Mouse (Mus musculus) midbrain, embryonic 11.5 days (tissue): ENCODE measurements at regions not wholly inside any gene's neighbourhood (a gene's known extent, or its start where the extent isn't known, plus 50 kb on each side); places are given as distances from the start of the nearest gene placed in this dataset.
"Not testable (repeated sequence)": the region's sequence is repeated elsewhere in the genome, so short reads cannot be mapped to it uniquely, and the experiment has no call there.

ENCODE experiments used
- ATAC-seq: fragments of 200-750 bp; cut with Nextera tagmentation; 2 replicates; pipeline ENCODE4 v1.8.0; 2017; ENCODE audit warnings: moderate TSS enrichment, moderate library complexity; ENCODE audit not compliant: low FRiP score
- DNase-seq: peaks from one replicate; pipeline ENCODE4 v3.0.0; 2015; ENCODE audit warnings: low spot score; ENCODE audit errors: missing footprints
- H3K27ac ChIP-seq: fragments of 300-500 bp; sonication (generic); 2 replicates; pipeline ENCODE4 v1.5.1; 2014; ENCODE audit warnings: low read depth, low read length
- H3K27me3 ChIP-seq: fragments of 300-500 bp; sonication (generic); 2 replicates; pipeline ENCODE4 v1.6.1; 2014; ENCODE audit warnings: mild to moderate bottlenecking, low read length, moderate library complexity, mixed read lengths; ENCODE audit not compliant: control insufficient read depth, insufficient read depth
- H3K36me3 ChIP-seq: fragments of 300-500 bp; sonication (generic); 2 replicates; pipeline ENCODE4 v1.6.1; 2014; ENCODE audit warnings: mild to moderate bottlenecking, low read length, moderate library complexity, mixed read lengths; ENCODE audit not compliant: control insufficient read depth, insufficient read depth
- H3K4me1 ChIP-seq: fragments of 300-500 bp; sonication (generic); 2 replicates; pipeline ENCODE4 v1.6.1; 2014; ENCODE audit warnings: low read length; ENCODE audit not compliant: control insufficient read depth, insufficient read depth
- H3K4me2 ChIP-seq: fragments of 300-500 bp; sonication (generic); 2 replicates; pipeline ENCODE4 v1.6.1; 2014; ENCODE audit warnings: mild to moderate bottlenecking, moderate library complexity
- H3K4me3 ChIP-seq: fragments of 300-500 bp; sonication (generic); 2 replicates; pipeline ENCODE4 v1.5.1; 2014; ENCODE audit warnings: low read depth, low read length
- H3K9ac ChIP-seq: fragments of 300-500 bp; sonication (generic); 2 replicates; pipeline ENCODE4 v1.6.1; 2014; ENCODE audit warnings: low read length
- H3K9me3 ChIP-seq: fragments of 300-500 bp; sonication (generic); 2 replicates; pipeline ENCODE4 v1.6.1; 2016; ENCODE audit warnings: low read length; ENCODE audit not compliant: control insufficient read depth
- WGBS: fragments of 180-500 bp; shearing (Covaris S2); extraction: QIAGEN DNeasy Blood & Tissue Kit; methylation state at CpG from one replicate; pipeline ENCODE4 v1.1.7; 2014; 5-methylcytosine and 5-hydroxymethylcytosine counted together

DNA sequence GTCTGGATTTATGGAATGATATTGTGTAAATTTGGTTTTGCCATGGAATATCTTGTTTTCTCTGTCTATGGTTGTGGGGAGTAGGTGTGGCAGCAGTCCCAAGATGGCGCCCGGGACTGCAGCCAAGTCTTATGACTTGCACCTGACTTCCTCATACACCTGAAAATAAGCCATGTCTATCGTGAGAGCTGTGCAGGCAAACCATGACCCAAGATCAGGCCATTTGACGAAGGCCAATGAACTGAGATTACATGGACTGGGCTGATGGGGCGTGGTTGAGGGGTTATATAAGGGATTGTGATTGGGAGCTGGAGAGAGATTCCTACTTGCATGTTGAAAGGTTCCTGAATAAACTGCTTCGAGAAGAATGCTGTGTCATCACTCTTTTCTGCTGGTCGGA lies 139.5 kb downstream of the Slc6a15 start:
- not testable (repeated sequence) for H3K36me3 ChIP-seq, H3K27ac ChIP-seq, ATAC-seq, H3K4me2 ChIP-seq, H3K9ac ChIP-seq, DNase-seq, H3K9me3 ChIP-seq, H3K27me3 ChIP-seq, H3K4me3 ChIP-seq, H3K4me1 ChIP-seq
- WGBS: 91% methylated on average over 7 of the region's 7 CpGs

DNA sequence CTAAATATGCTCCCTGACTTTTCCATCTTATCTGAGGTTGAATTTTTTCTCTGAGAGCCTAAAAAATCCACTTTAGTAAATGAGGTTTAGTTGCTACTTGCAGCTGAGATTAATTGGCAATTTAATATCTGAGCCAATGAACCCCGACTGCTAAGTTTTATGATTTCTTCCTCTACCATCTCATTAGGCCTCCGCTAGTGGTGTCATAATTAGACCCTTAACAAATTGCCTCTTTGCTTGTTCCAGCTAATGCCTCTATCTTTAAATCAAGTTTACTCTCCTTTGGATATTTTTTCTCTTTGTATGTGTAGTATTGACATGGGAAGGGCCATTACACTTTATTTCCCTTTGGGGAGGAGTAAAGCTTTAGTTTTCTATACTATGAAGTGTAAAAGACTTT lies 176.9 kb downstream of the Slc6a15 start:
- ATAC-seq (no peak), DNase-seq (no peak)
- Histone ChIP-seq H3K27me3 (no peaks in the 10 kb centered on the region), H3K4me3 (no peak overlapping the region), H3K27ac (no peak overlapping the region), H3K4me2 (no peak overlapping the region), H3K9me3 (no peaks in the 10 kb centered on the region), H3K36me3 (no peaks in the 10 kb centered on the region), H3K9ac (no peak overlapping the region), H3K4me1 (no peaks in the 10 kb centered on the region)
- 89% methylated on average over 2 of the region's 2 CpGs for WGBS

DNA sequence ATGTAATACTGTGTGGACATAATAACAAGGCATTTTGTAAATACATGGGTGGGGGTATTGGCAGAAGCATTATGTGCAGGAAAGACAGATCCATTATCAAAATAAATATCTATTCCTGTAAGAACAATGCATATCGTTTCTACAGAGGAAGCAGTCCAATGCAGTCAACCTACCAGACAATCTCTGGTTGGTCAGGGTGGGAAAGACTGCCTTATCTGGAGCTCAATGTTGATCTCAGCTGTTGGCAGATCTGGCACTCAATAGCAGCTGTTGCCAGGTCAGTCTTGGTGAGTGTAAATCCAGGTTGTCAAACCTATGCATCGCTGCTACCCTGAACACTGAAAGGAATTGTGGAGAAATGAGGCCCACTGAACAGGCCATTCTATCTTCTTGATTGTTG lies 181.9 kb downstream of the Slc6a15 start:
- Histone ChIP-seq H3K4me2 (no peak overlapping the region), H3K9ac (no peak overlapping the region), H3K27ac (no peak overlapping the region), H3K4me3 (no peak overlapping the region), H3K36me3 (no peaks in the 10 kb centered on the region), H3K9me3 (no peaks in the 10 kb centered on the region), H3K27me3 (no peaks in the 10 kb centered on the region), H3K4me1 (no peaks in the 10 kb centered on the region)
- no peak for ATAC-seq
- 81% methylated on average over 2 of the region's 2 CpGs for WGBS
- no peak for DNase-seq

DNA sequence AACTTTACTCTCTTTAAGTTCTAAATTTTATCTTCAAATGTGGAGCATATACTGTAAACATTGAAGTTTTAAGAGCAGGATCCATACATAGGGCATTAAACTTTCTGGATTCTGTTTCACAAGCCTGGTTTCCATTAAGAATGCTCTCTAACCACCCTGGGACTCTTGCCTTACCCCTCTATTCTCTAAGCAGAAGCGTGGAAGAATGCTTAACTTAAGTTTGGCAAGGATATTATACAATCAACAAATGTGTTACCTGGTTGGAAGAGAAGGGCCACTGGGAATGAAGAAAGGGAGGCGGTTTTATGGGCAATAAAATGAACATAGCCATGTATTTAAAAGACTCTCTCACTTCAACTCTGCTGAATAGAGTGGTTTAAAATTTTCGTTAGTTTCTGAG lies 217.5 kb downstream of the Slc6a15 start:
- H3K4me1 ChIP-seq: no peaks in the 10 kb centered on the region
- H3K9ac ChIP-seq: no peak overlapping the region
- ATAC-seq (no peak), DNase-seq (peak; percentile 44)
- no peaks in the 10 kb centered on the region for H3K9me3 ChIP-seq
- H3K36me3 ChIP-seq: no peaks in the 10 kb centered on the region
- 73% methylated on average over 3 of the region's 3 CpGs for WGBS
- no peak overlapping the region for H3K4me3 ChIP-seq
- no peaks in the 10 kb centered on the region for H3K27me3 ChIP-seq
- no peak overlapping the region for H3K4me2 ChIP-seq
- H3K27ac ChIP-seq: no peak overlapping the region

DNA sequence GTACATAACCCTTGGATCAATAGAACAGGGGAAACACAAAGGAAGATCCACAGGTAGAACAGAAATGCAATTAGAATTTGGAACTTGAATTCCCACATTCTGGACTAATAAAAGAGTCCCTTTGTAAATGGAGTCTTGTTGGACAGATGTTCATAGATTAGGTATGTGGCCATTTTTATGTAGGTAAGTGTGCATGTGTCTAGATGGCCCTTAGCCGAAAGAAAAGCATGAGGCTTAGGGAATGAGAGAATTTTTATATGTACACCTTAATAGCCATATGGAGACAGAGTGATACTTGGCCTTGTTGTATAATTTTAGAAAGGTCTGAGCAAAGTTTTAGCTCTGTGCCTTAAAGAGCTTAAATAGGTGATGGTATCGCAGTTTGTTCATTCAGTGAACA lies 217.9 kb downstream of the Slc6a15 start:
- no peak overlapping the region for H3K4me2 ChIP-seq
- no peaks in the 10 kb centered on the region for H3K9me3 ChIP-seq
- WGBS: 88% methylated on average over 2 of the region's 2 CpGs
- ATAC-seq: no peak
- no peak overlapping the region for H3K4me3 ChIP-seq
- no peak overlapping the region for H3K27ac ChIP-seq
- H3K9ac ChIP-seq: no peak overlapping the region
- no peaks in the 10 kb centered on the region for H3K27me3 ChIP-seq
- H3K4me1 ChIP-seq: no peaks in the 10 kb centered on the region
- peak; percentile 39 for DNase-seq
- H3K36me3 ChIP-seq: no peaks in the 10 kb centered on the region

DNA sequence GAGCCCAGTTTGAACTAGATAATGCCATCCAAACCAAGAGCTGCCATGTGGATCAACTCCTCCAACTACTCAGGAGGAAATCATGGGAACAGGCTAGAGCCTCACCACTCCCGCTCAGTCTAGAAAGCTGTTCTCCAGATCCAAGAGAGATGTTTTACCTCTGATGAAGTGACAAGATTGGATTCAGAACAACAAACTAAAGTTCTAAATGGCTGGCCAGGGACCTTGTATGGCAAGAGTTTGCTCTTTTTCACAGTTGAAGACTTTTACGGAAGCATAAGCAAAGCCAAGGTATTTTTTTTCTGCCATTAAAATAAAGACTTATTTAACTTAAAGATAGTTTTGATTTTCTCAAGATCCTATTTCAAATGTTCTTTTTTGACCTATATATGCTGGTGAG lies 224.4 kb downstream of the Slc6a15 start:
- H3K9ac ChIP-seq: no peak overlapping the region
- H3K27me3 ChIP-seq: no peaks in the 10 kb centered on the region
- no peak overlapping the region for H3K4me2 ChIP-seq
- ATAC-seq (no peak), DNase-seq (no peak)
- no peaks in the 10 kb centered on the region for H3K36me3 ChIP-seq
- H3K27ac ChIP-seq: no peak overlapping the region
- no peaks in the 10 kb centered on the region for H3K9me3 ChIP-seq
- H3K4me1 ChIP-seq: no peaks in the 10 kb centered on the region
- no peak overlapping the region for H3K4me3 ChIP-seq
- 91% methylated on average over 2 of the region's 2 CpGs for WGBS

DNA sequence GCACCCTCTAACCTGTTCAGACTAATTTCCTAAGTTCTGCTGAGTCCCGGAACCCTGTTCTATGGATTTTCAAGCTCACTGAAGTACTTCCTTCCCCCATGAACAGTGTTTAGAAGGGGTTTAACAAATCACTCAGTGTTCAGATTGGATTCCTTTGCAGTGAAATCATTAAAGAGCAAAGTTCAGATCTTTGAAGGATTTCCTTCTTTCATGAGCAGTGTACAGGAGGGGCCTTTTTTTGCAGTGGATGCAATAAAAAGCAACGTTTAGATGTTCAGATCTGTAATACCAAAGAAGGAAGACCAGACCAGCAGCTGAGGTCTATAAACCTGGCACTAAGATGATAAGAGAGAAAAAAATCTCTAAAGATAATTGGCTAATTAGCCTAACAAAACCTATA lies 273.6 kb downstream of the Slc6a15 start:
- ATAC-seq: no peak
- no peak overlapping the region for H3K9ac ChIP-seq
- 86% methylated on average over 2 of the region's 2 CpGs for WGBS

DNA sequence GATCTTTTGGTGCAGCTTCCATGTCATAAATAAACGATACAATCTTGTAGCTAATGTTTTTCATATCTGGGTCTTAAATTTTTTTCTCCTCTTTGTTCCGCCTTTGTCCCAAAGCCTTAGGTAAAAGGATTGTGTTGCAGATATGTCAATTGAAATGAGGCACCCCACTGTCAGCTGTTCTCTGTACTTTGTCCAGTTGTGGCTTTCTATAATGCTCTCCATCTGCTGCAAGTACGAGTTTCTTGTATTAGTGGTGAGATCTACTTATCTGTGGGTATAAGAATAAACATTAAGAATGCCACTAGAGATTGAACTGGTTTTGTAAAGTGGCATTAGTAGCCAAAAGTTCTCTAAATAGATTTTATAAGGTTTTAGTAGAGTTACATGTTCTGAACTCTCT lies 282.3 kb downstream of the Slc6a15 start:
- WGBS: 75% methylated on average over 3 of the region's 3 CpGs
- Histone ChIP-seq H3K27me3 (no peaks in the 10 kb centered on the region), H3K4me2 (no peak overlapping the region), H3K36me3 (no peaks in the 10 kb centered on the region), H3K27ac (no peak overlapping the region), H3K9me3 (no peaks in the 10 kb centered on the region), H3K4me1 (no peaks in the 10 kb centered on the region), H3K4me3 (no peak overlapping the region), H3K9ac (no peak overlapping the region)
- ATAC-seq (no peak), DNase-seq (no peak)

More for the DNA sequence above, 273.6 kb downstream of the Slc6a15 start:
- Histone ChIP-seq H3K27me3 (no peaks in the 10 kb centered on the region), H3K9me3 (no peaks in the 10 kb centered on the region), H3K36me3 (no peaks in the 10 kb centered on the region), H3K4me3 (no peak overlapping the region), H3K4me1 (no peaks in the 10 kb centered on the region), H3K27ac (no peak overlapping the region), H3K4me2 (no peak overlapping the region)
- no peak for DNase-seq

DNA sequence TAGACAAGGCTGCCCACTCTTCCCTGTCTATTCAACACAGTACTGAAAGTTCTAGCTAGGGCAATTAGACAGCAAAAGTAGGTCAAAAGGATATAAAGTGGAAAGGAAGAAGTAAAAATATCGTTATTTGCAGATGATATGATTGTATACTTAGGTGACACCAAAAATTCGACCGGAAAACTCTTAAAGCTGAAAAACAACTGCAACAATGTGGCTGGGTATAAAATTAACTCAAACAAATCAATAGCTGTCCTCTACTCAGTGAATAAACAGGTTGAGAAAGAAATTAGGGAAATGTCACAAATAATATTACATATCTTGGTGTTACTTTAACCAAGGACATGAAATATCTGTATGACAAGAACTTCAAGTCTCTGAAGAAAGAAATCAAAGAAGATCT lies 305.5 kb downstream of the Slc6a15 start:
- WGBS: 83% methylated on average over 3 of the region's 3 CpGs
- no peaks in the 10 kb centered on the region for H3K4me1 ChIP-seq
- H3K4me2 ChIP-seq: no peak overlapping the region
- H3K36me3 ChIP-seq: no peaks in the 10 kb centered on the region
- no peak overlapping the region for H3K9ac ChIP-seq
- no peaks in the 10 kb centered on the region for H3K27me3 ChIP-seq
- H3K9me3 ChIP-seq: no peaks in the 10 kb centered on the region
- DNase-seq: no peak
- no peak overlapping the region for H3K4me3 ChIP-seq
- ATAC-seq: no peak
- no peak overlapping the region for H3K27ac ChIP-seq

DNA sequence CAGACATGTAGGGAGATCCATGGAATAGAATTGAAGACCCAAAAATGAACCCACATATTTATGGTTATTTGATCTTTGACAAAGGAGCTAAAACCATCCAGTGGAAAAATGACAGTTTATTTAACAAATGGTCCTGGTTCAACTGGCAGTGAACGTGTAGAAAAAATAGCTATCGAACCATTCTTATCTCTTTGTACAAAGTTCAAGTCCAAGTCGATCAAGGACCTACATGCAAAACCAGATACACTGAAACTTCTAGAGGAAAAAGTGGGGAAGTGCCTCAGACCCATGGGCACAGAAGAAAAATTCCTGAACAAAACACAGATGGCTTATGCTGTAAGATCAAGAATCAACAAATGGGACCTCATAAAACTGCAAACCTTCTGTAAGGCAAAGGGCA lies 306.2 kb downstream of the Slc6a15 start:
- H3K36me3 ChIP-seq: no peaks in the 10 kb centered on the region
- no peak overlapping the region for H3K4me3 ChIP-seq
- WGBS: 94% methylated on average over 3 of the region's 3 CpGs
- DNase-seq: no peak
- no peaks in the 10 kb centered on the region for H3K27me3 ChIP-seq
- H3K9ac ChIP-seq: no peak overlapping the region
- no peak for ATAC-seq
- no peaks in the 10 kb centered on the region for H3K4me1 ChIP-seq
- H3K27ac ChIP-seq: no peak overlapping the region
- no peak overlapping the region for H3K4me2 ChIP-seq
- no peaks in the 10 kb centered on the region for H3K9me3 ChIP-seq
